In genomic region chrX:7680057-7680412, GRCm38 (mm10) we compare ENCODE assay signal across 7 mouse cellular contexts. TPM values are rescaled to one million over a fixed set of nuclear protein-coding genes. Genes with fewer than 3 reads are reported as not detected.
A peak's percentile ranks its signal among the peaks of the same experiment; 100 is the strongest.
DNase-seq lines count a peak whose midpoint lies in the region; ATAC-seq and TF ChIP-seq lines count a peak whose summit lies in the region.

No protein-coding gene starts in this region.

- H3K27ac ChIP-seq in lung, postnatal 0 days (ENCODE audit: low read length), result no peak overlapping the region
- H3K27ac ChIP-seq in forebrain, embryonic 13.5 days, result no peak overlapping the region
- H3K27ac ChIP-seq in limb, embryonic 15.5 days, result no peak overlapping the region
- no peak overlapping the region for H3K27ac ChIP-seq in stomach, embryonic 16.5 days (ENCODE audit: low read length)

- ATAC-seq in lung, postnatal 0 days, result no peak
- peak; percentile 50 for ATAC-seq in forebrain, embryonic 13.5 days
- no peak for ATAC-seq in limb, embryonic 15.5 days (ENCODE audit: insufficient number of reproducible peaks, low FRiP score, low TSS enrichment, low read depth)
- peak; percentile 34; the same call in 1 of the 2 replicates for ATAC-seq in stomach, embryonic 16.5 days (ENCODE audit: insufficient read depth, low FRiP score)

- no peaks in the 10 kb centered on the region for H3K27me3 ChIP-seq in lung, postnatal 0 days (replicated peaks; ENCODE audit: insufficient read depth, low read length)
- no peaks in the 10 kb centered on the region for H3K27me3 ChIP-seq in forebrain, embryonic 13.5 days
- H3K27me3 ChIP-seq in limb, embryonic 15.5 days, result no peaks in the 10 kb centered on the region
- H3K27me3 ChIP-seq in stomach, embryonic 16.5 days (ENCODE audit: control insufficient read depth, insufficient read depth, low read length), result no peaks in the 10 kb centered on the region

- no peak for DNase-seq in lung, postnatal 0 days (ENCODE audit: low spot score)
- no peak for DNase-seq in lung, postnatal 25 days (ENCODE audit: low spot score)
- no peak for DNase-seq in frontal cortex, postnatal 36 days (ENCODE audit: low spot score in 2 of 2)
- no peak for DNase-seq in thymus, postnatal 4 days

- no peak overlapping the region; the same call in 1 of the 2 replicates for H3K4me3 ChIP-seq in lung, postnatal 0 days (ENCODE audit: low read depth, low read length)
- H3K4me3 ChIP-seq in forebrain, embryonic 13.5 days, result peak overlapping the region; percentile 25
- H3K4me3 ChIP-seq in limb, embryonic 15.5 days, result peak overlapping the region; percentile 33
- H3K4me3 ChIP-seq in stomach, embryonic 16.5 days (replicated peaks; ENCODE audit: low read length), result peak overlapping the region; percentile 40

- H3K4me1 ChIP-seq in lung, postnatal 0 days (ENCODE audit: insufficient read depth, low read depth, low read length), result no peaks in the 10 kb centered on the region
- H3K4me1 ChIP-seq in forebrain, embryonic 13.5 days, result no peaks in the 10 kb centered on the region
- H3K4me1 ChIP-seq in limb, embryonic 15.5 days, result no peaks in the 10 kb centered on the region
- H3K4me1 ChIP-seq in stomach, embryonic 16.5 days (ENCODE audit: control insufficient read depth, insufficient read depth, low read length), result no peaks in the 10 kb centered on the region

- no peak for TF ChIP-seq CTCF in lung, postnatal 0 days (IDR thresholded peaks at IDR 0.05)

- no peaks in the 10 kb centered on the region for H3K36me3 ChIP-seq in lung, postnatal 0 days (ENCODE audit: insufficient read depth, low read length)
- no peaks in the 10 kb centered on the region for H3K36me3 ChIP-seq in forebrain, embryonic 13.5 days (ENCODE audit: poor library complexity, severe bottlenecking)
- H3K36me3 ChIP-seq in limb, embryonic 15.5 days, result no peaks in the 10 kb centered on the region
- no peaks in the 10 kb centered on the region for H3K36me3 ChIP-seq in stomach, embryonic 16.5 days (ENCODE audit: control insufficient read depth, insufficient read depth, low read length)

- no peak overlapping the region for H3K9ac ChIP-seq in lung, postnatal 0 days (replicated peaks; ENCODE audit: low read depth)
- no peak overlapping the region; the same call in 1 of the 2 replicates for H3K9ac ChIP-seq in forebrain, embryonic 13.5 days
- no peak overlapping the region for H3K9ac ChIP-seq in limb, embryonic 15.5 days
- H3K9ac ChIP-seq in stomach, embryonic 16.5 days (ENCODE audit: low read length), result peak overlapping the region; percentile 55; the same call in 1 of the 2 replicates

- H3K9me3 ChIP-seq in lung, postnatal 0 days (ENCODE audit: low read length), result no peaks in the 10 kb centered on the region
- no peaks in the 10 kb centered on the region; the same call in none of the 2 replicates for H3K9me3 ChIP-seq in forebrain, embryonic 13.5 days (replicated peaks)
- H3K9me3 ChIP-seq in limb, embryonic 15.5 days, result no peaks in the 10 kb centered on the region
- no peaks in the 10 kb centered on the region for H3K9me3 ChIP-seq in stomach, embryonic 16.5 days (replicated peaks; ENCODE audit: control insufficient read depth, low read length)

- peak overlapping the region; percentile 52 for H3K4me2 ChIP-seq in lung, postnatal 0 days (replicated peaks; ENCODE audit: low read depth, low read length)
- H3K4me2 ChIP-seq in forebrain, embryonic 13.5 days, result peak overlapping the region; percentile 54
- H3K4me2 ChIP-seq in limb, embryonic 15.5 days, result peak overlapping the region; percentile 51
- peak overlapping the region; percentile 58 for H3K4me2 ChIP-seq in stomach, embryonic 16.5 days (ENCODE audit: low read depth, low read length)

- TF ChIP-seq EP300 in lung, postnatal 0 days (IDR thresholded peaks at IDR 0.05), result no peak

- 27% methylated on average over 10 of the region's 12 CpGs for WGBS in lung, postnatal 0 days
- WGBS in forebrain, embryonic 13.5 days, result 17% methylated on average over 12 of the region's 12 CpGs
- 28% methylated on average over 12 of the region's 12 CpGs for WGBS in limb, embryonic 15.5 days
- 23% methylated on average over 12 of the region's 12 CpGs for WGBS in stomach, embryonic 16.5 days

RNA-seq across cellular contexts. Expression of gene Magix, which starts 1.0 kb away (rescaled TPM):
- 3.5 and 3.7 TPM in 2 replicates for polyA plus RNA-seq in lung, postnatal 0 days (2015; fragmentation: Nextera tagmentation; extraction: Ambion mirVana)
- polyA plus RNA-seq in forebrain, embryonic 13.5 days (2015; fragmentation: Nextera tagmentation; extraction: Ambion mirVana), result 0.06 and 0.09 TPM in 2 replicates
- polyA plus RNA-seq in limb, embryonic 15.5 days (2015; fragmentation: Nextera tagmentation; extraction: Ambion mirVana), result 0.47 and 1.1 TPM in 2 replicates
- polyA plus RNA-seq in stomach, embryonic 16.5 days (2015; fragmentation: Nextera tagmentation; extraction: Ambion mirVana), result 0.80 and 0.87 TPM in 2 replicates

RNA-seq across cellular contexts. Expression of gene Plp2, which starts 8.8 kb away (rescaled TPM):
- polyA plus RNA-seq in lung, postnatal 0 days (2015; fragmentation: Nextera tagmentation; extraction: Ambion mirVana), result 238 and 242 TPM in 2 replicates
- polyA plus RNA-seq in forebrain, embryonic 13.5 days (2015; fragmentation: Nextera tagmentation; extraction: Ambion mirVana), result 45.7 and 50.5 TPM in 2 replicates
- polyA plus RNA-seq in limb, embryonic 15.5 days (2015; fragmentation: Nextera tagmentation; extraction: Ambion mirVana), result 205 and 217 TPM in 2 replicates
- polyA plus RNA-seq in stomach, embryonic 16.5 days (2015; fragmentation: Nextera tagmentation; extraction: Ambion mirVana), result 233 and 283 TPM in 2 replicates

RNA-seq across cellular contexts. Expression of gene Gpkow, which starts 16.9 kb away (rescaled TPM):
- 25.9 and 26.1 TPM in 2 replicates for polyA plus RNA-seq in lung, postnatal 0 days (2015; fragmentation: Nextera tagmentation; extraction: Ambion mirVana)
- 44.1 and 47.7 TPM in 2 replicates for polyA plus RNA-seq in forebrain, embryonic 13.5 days (2015; fragmentation: Nextera tagmentation; extraction: Ambion mirVana)
- 36.6 and 40.3 TPM in 2 replicates for polyA plus RNA-seq in limb, embryonic 15.5 days (2015; fragmentation: Nextera tagmentation; extraction: Ambion mirVana)
- polyA plus RNA-seq in stomach, embryonic 16.5 days (2015; fragmentation: Nextera tagmentation; extraction: Ambion mirVana), result 37.9 and 38.4 TPM in 2 replicates

RNA-seq across cellular contexts. Expression of gene Prickle3, which starts 23.0 kb away (rescaled TPM):
- polyA plus RNA-seq in lung, postnatal 0 days (2015; fragmentation: Nextera tagmentation; extraction: Ambion mirVana), result 6.5 and 6.9 TPM in 2 replicates
- 1.3 and 2.3 TPM in 2 replicates for polyA plus RNA-seq in forebrain, embryonic 13.5 days (2015; fragmentation: Nextera tagmentation; extraction: Ambion mirVana)
- polyA plus RNA-seq in limb, embryonic 15.5 days (2015; fragmentation: Nextera tagmentation; extraction: Ambion mirVana), result 17.7 and 18.1 TPM in 2 replicates
- 11.1 and 12.7 TPM in 2 replicates for polyA plus RNA-seq in stomach, embryonic 16.5 days (2015; fragmentation: Nextera tagmentation; extraction: Ambion mirVana)

RNA-seq across cellular contexts. Expression of gene Wdr45, which starts 34.1 kb away (rescaled TPM):
- 202 and 222 TPM in 2 replicates for polyA plus RNA-seq in lung, postnatal 0 days (2015; fragmentation: Nextera tagmentation; extraction: Ambion mirVana)
- polyA plus RNA-seq in forebrain, embryonic 13.5 days (2015; fragmentation: Nextera tagmentation; extraction: Ambion mirVana), result 29.0 and 33.6 TPM in 2 replicates
- 39.2 and 41.0 TPM in 2 replicates for polyA plus RNA-seq in limb, embryonic 15.5 days (2015; fragmentation: Nextera tagmentation; extraction: Ambion mirVana)
- polyA plus RNA-seq in stomach, embryonic 16.5 days (2015; fragmentation: Nextera tagmentation; extraction: Ambion mirVana), result 36.5 and 36.7 TPM in 2 replicates

Comparison
In these comparisons a context has a peak if more than half of its experiments do, and no peak if none do; other contexts are left out.
1. ATAC-seq: peak in forebrain, embryonic 13.5 days (single experiment) and stomach, embryonic 16.5 days (single experiment); none in lung, postnatal 0 days (single experiment) and limb, embryonic 15.5 days (single experiment).
2. Peak in every context shown above with its lines, with median percentiles within 50 percentile points of each other: H3K4me2 ChIP-seq.